Mouse (Mus musculus) right cerebral cortex, postnatal 10 days (tissue): ENCODE measurements around the gene Bud23.
"Not testable (repeated sequence)": the region's sequence is repeated elsewhere in the genome, so short reads cannot be mapped to it uniquely, and the experiment has no call there.

Experiments
- DNase-seq, 2 experiments: peaks; one replicate each; pipeline ENCODE4 v3.0.0; 2021; ENCODE audit warnings: low spot score in 2 of 2

Gene Bud23

DNA sequence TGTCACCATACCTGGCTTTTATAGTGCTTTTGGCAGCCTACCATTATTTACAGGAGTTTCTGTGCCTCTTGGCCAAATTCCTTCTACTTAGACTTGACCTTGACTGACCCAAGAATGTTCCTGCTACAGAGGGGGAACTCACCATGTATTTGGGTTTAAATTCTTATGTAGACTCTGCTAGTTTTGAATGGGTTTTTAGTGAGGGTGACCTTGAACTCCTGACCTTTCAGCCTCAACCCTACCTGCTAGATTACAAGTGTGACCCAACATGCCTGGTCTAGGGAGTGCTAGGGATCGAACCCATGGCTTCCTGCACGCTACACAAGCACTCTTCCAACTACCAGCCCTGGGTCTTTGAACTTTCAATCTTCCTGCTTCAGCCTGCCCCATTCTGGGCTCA, 7.3 kb upstream of the Bud23 start:
- no peak for DNase-seq

DNA sequence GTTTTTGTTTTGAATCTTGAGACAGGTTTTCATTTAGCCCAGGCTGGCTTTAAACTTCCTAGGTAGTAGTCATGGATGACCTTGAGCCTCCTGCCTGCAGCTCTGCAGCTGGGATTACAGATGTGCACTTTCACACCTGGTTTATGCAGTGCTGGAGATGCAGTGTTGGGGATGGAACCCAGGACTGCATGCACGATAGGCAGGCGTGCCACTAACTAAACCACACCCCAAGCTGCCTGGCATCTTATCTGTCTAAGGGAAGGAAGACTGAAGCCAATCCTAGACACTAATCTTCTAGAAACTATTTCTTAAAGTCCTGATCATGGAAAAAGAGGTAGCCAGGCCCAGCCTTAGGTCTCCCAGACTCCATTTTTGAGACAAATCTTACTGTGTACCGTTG, 5.7 kb upstream of the Bud23 start:
- no peak for DNase-seq

DNA sequence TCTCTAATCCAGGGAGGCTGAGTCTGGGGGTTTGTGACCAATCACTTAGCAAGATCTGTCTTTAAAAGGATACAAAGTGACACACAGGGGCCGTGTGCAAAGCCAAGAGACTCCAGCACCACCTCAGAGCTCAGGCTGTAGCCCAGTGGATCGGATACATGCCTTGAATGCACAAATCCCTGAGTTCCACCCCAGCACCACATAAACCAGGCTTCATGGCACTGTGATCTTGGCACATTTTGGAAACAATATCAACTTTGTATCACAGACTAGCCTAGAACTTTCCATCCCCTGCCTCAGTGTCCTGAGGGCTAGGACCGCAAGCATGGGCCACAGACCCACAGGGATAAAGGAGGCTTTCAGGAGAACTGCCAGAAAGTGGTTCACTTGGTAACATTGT, 1.2 kb upstream of the Bud23 start:
- no peak for DNase-seq

DNA sequence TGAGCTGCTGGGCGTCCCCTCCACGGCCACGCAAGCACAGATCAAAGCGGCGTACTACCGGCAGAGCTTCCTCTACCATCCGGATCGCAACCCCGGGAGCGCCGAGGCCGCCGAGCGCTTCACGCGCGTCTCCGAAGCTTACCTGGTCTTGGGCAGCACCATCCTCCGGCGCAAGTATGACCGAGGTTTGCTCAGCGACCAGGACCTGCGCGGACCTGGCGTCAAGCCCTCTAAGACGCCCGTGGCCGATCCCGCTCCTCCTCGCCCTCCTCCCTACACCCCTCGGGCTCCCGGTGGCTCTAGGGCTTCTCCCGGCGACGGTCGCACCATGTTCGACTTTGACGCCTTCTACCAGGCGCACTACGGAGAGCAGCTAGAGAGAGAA, 385 bp downstream of the Bud23 start:
- DNase-seq = peak in 1 of 2 experiments; percentile 57

DNA sequence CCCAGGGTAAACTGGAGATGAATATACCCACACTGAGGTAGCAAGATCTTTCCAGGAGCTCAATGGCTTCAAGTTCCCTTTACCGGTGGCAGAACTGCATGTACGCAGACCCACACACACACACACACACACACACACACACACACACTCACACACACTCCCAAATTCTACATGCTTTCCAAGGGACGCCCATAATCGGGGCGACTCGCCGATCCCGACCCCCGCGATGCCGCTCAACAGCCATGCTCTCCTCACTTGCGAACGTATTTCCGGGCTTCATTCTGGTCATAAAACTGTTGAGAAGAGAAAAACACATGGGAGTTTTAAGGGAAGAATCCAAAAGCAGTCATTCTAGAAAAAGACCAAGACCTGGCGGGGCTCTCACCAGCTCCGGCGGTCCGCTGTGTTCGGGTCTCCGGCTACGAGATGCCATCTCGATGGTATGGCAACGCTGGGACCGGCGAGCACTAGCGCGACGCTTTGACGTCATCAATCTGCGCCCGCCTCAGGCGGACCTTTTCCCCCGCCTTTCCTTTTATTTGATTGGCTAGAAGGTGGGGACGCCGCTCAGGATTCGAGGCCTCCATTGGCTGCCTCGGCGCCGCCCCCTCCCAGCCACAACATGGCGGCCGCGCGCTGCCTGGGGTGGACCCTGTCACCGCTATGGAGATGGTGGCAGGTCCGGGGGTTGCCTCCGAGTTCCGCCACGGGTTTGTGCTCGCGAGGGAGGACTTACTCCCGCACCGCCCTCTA, 954 bp downstream of the Bud23 start, which contains the start of gene Dnajc30:
Gene Dnajc30 (plus strand): TSS at position 574 of the 753 bp plus-strand sequence.
- DNase-seq = peak; percentile 99

DNA sequence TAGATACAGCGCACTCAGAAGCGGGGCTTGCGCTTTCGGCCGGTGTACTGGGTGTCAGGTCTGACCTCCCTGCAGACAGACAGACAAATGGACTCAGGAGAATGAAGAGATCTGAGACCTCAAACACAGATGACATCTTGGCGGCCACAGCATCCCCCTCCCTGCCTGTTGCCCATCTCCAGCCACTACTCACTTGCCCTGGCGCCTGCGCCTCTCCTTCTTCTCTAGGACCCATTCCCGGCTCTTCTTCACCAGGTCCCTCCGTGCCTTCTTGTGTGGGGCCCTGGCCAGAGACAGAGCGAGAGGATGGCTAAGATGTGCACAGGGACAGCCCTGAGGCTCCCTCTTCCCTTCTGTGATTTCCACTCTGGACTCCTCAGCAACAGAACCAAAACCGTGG, 11.4 kb downstream of the Bud23 start:
- DNase-seq = no peak

DNA sequence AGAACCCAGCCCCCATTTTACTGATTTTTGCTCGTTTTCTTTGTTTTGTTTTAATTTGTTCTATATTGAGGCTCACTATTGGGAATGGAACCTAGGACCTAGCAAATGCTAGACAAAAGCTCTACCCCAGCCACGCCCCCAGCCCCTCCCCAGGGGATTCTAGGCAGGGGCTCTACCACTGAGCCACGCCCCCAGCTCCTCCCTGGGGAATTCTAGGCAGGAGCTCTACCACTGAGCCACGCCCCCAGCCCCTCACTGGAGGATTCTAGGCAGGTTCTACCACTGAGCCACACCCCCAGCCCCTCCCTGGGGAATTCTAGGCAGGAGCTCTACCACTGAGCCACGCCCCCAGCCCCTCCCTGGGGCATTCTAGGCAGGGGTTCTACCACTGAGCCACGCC, 15.5 kb downstream of the Bud23 start:
- not testable (repeated sequence) for DNase-seq

DNA sequence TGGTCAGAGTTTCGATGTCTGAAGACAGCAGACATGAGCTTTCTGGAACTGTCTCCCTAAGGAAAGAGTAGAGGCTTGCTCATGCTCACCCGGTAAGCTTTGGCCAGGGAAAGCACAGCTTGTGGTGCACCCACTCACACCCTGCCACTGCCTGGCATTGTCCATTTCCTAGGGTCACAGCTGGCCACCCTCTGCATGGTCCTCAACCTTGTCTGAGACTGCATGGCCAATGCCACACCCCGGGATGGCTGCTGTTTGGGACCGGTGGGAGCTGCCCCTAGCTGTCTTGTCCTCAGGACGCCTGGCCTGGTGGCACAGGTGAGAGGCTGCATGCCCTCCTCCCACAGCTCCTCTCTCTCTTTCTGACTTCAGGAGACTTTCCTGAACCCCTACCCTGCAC, 16.2 kb downstream of the Bud23 start:
- no peak for DNase-seq

DNA sequence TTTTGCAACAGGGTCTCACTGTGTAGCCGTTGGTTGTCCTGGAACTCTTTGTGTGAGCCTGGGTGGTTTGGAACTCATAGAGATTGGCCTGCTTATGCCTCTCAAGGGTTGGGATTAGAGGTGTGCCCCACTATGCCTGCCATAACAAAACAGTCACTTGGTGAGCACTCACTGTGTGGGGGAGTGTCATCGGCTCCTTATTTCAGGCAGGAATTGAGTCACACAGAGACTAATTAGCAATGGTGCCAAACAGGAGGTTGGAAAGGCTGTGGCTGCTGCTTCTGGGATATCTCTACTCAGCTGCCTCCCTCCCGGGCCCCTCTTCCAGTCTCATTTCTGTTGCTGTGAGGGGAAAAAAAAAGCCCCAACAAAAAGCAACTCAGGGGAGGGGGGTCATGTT, 20.2 kb downstream of the Bud23 start:
- no peak for DNase-seq

DNA sequence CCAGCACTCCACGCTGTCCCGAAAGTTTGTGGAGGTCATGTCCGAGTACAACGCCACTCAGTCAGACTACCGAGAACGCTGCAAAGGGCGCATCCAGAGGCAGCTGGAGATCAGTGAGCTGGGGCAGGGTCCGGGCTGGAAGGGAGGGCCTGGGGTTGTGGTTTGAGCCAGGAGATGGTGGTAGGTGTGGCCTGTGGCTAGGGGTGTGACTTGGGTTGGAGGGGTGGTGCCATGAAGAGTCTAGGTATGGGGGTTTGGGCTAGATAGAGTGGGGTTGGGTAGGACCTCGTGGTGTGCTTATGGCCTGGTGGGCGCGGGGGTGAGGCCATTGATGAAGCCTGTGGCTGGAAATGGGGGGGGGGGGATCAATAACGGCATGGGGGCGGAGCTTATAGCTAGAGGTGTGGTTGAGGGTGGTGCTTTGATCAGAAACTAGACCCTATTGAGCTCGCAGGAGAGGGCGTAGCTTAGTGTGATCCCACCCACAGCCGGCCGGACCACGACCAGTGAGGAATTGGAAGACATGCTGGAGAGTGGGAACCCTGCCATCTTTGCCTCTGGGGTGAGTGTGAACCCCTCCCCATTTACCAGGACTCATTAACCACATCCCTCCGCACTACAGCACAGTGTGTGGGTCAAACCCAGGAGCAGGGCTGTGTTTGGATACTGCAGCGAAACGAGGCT, 22.5 kb downstream of the Bud23 start:
- DNase-seq = no peak

DNA sequence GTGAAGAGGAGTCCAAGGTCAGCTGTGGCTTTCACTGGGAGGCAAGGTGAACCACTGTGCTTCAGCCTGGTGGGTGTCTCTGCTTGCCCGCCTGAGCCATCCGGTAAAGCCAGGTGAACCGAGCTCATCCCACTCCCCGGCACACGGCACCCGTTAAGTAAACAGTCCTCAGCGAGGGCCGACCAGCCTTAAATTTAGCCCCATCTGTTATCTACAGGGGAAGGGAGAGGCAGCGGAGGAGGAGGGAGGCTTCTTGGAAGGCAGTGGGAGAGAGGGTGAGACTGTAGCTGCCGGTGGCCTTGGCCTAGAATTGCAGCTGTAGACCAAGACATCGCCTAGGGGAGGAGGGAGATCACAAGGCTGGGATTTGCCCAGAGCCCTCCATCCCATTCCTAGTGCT, 24.0 kb downstream of the Bud23 start:
- peak in 1 of 2 experiments; percentile 60 for DNase-seq

DNA sequence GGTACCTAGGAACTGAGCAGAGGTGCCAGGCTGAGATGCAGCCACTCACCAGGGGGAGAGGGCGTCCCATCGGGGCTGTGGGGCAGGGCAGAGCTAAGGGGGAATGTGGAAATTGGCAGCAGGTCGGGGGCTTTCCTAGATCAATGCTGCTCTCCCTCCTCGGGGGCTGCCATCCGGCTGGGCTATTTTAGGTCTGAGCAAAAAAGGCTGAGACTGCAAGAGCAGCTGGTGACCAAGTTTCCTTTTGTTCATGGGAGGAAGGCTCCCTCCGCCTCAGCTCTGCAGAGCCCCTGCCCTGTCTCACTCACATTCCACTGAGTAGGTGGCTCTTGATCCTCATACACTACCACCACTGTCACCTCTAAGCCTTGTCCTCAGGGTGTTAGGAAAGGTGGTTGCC, 24.7 kb downstream of the Bud23 start:
- DNase-seq = peak; percentile 62 to 81

DNA sequence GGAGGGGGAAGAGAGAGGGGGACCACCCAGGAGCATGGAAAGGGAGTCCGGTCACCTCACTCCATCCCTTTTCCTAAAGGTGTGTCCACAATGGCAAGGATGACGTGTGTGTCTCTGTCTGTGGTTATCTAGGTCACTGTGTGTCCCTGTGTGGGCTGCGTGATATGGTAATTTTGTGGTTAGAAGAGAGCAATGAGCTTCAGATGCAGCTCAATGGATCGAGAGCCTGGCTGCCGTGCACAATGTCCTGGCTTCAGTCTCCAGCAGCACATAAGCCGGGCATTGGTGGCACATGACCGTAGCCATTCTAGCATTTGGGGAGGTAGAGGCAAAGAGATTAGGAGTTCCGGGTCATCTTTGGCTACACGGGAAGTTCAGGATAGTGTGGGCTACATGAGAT, 25.2 kb downstream of the Bud23 start:
- DNase-seq = no peak

DNA sequence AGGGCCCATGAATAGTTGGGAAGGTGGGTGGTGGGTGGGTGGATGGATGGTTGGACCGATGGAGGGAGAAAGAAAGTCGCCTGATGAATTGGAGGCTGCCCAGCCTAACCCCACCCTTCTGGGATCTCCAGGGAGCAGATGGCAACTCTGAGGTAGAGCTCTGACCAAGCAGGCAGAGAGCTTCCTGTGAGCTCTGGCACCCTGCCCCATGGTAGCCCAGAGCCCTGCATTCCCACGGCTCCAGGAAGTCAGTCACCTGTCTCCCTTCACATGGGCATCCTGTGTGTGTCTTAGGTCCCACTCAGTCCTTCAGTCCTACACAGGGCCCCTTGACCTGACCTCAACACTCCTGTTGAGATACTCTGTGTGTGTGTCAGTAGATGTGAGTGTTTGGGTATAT, 26.8 kb downstream of the Bud23 start:
- DNase-seq = no peak

DNA sequence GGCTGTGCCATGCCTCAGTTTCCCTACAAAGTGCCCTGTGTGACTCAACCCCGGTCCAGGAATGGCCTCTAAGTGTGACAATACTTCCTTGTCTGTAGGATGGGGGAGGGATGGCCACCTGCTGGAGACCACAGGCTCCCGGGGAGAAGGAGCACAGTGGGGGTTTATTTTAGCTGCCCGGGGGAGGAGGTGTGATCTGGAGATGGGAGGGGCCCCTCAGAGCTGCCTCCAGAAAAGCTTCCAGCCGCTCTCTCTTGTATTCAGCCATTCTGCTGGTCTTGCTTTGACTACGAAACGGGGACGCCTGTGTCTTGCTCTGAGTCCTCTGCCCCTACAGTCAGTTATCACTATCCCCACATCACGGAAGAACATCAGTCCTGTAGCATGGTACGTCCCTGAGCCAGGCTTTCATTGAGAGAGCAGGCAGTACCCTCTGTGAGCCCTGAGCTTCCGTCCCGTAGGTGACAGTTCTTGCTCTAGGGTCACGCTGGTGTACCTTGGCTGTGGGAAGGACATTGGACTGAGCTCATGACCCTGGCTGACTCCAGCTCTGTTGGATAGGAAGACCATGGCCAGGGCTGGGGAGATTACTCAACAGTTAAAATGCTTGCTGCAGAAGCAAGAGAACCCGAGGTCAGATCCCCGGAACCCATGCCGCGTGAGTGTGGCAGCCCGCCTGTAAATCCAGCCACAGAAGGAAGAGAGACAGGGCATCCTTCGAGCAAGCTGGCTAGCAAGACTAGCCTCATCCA, 29.0 kb downstream of the Bud23 start:
- peak; percentile 69 to 80 for DNase-seq

DNA sequence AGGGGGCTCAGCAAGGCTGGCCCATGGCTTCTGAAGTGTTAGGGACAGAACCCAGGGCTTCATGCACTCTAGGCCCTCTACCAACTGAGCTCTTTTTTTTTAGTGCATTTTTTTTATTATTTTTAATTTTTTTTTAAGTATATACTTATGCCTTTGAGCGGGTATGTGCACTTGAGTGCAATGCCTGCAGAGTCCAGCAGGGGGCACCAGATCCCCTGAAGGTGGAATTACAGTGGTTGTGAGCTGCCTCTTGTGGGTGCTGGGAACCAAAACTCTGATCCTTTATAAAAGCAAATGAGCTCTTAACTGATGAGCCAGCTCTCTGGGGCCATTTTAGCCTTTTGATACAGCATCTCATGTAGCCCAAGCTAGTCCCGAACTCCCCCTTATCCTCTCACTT, 30.2 kb downstream of the Bud23 start:
- no peak for DNase-seq

DNA sequence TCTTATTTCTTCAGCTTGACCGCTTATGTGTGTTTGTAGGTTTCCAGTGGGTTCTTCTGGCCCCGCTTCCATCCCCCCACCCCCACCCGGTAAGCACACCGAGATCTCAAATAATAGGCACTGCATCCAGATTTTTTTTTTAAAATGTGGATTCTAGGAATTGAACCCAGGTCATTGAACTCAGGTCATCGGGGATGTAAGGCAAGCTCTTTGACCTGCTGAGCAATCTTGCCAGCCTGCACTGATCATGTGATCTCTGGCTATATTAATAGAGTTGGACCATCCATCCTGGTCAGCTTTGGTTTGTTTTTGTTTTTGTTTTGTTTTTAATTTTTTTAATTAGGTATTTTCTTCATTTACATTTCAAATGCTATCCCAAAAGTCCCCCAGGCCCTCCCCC, 32.2 kb downstream of the Bud23 start:
- DNase-seq = no peak

DNA sequence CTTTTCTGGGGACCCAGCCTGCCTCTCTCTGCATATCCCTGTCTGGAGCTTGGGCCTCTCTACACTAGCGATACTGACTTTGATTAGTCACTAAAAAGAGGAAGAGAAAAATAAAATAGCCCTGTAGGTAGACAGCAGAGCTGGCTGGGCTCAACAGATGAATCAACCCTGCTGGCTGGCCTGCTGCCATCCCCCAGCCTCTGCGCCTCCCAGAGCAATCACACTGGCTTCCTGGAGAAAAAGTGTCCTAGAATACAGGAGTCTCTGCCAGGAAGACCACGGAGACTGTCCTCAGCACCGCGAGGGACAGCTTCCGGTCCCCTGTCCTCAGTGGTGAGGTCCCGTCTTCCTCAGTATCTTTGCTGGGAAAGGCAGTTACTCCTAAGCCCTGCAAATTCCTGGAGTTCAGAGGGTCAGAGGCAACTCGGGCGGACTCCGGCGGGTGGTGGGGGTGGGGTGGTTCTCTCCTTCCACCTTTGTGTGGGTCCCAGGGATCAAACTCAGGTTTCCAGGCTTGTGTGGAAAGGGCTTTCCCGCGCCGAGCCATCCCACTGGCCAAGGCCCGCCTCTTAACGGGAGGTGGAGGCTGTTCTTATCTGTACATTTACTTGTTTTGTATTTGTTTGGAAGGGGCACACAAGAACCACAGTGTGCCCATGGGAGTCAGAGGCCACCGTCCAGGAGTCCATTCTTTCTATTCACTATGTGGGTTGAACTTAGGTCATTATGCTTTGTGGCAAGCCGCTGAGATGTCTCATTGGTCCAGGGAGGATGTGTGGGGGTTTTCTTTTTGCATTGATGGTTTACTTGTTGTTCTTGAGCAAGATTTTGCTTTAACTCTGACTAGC, 35.5 kb downstream of the Bud23 start:
- DNase-seq = peak in 1 of 2 experiments; percentile 73

DNA sequence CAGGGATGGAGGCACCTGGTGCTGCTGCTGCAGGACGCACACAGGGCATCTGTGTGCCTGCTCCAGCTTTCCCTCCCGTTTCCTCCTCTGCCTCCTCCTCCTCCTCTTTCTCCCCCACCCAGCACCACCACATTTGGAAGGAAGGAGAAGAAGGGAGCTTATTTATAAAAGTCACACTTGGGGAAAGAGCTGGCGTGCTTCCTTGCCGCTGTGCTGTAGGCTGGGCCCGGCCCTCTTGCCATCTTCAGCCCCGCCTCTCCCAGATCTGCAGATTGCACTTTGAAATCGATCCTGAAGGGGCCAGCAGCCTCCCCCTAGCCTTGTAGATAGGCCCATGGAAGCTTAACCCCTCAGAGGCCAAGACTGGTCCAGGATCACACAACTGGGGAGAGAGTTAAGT, 38.9 kb downstream of the Bud23 start:
- peak; percentile 70 to 81 for DNase-seq

DNA sequence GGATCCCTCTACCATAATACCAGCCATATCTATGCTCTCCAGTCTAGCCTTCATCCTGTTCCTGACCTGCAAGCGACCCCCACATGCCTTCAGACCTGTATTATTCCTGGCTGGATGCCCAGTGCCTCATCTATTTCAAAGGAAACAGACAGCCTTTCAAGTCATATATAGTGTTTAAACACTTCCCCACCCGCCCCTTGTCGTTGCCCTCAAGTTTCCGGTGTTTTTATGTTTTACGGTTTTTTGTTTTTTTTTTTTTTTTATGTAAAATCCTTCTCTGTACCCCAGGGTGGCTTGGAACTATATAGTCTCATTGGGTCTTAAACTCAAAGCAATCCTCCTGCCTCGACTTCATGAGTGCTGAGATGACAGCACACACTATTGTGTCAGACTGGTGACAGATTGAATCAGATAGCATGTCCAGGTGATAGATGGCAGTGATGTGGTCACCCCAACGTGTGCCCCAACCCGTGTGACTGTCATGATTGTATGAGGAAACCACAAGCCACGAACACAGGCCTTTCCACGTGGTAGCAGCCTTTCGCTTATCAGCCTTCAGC, 40.0 kb downstream of the Bud23 start:
- peak; percentile 39 to 55 for DNase-seq
